Mouse (Mus musculus) duodenum, adult 2 months (tissue): ENCODE data around the gene Smim27. TPM values are rescaled to one million over a fixed set of nuclear protein-coding genes. Genes with fewer than 3 reads are reported as not detected.

Experiments used
- polyA plus RNA-seq: library from polyadenylated mRNA; depleted of rRNA; stranded (reverse); fragments of >200 nt; gene quantifications from 2 replicates; pipeline ENCODE4 v1.2.3, GENCODE M21; 2012; ENCODE audit warnings: low replicate concordance; rRNA removed

Smim27 gene
- 10.6 and 15.7 TPM in 2 replicates for polyA plus RNA-seq

GRCm38 (mm10) chr4:40269430-40270032 is at the start of gene Smim27, which contains the start of gene Topors:
TSS of gene Smim27 (plus strand) at chr4:40269579.
TSS of gene Topors (minus strand) at chr4:40269850.

GRCm38 (mm10) chr4:40239409-40240271 is 29.7 kb upstream of the Smim27 start, which contains the start of gene Ddx58:
TSS of gene Ddx58 (minus strand) at chr4:40239828.

GRCm38 (mm10) chr4:40279276-40279900 is 10.0 kb downstream of the Smim27 start, which contains the start of gene Ndufb6:
TSS of gene Ndufb6 (minus strand) at chr4:40279421.

Other genes starting within 250 kb of the Smim27 start
- gene Aco1, start 126.5 kb upstream of the Smim27 start, polyA plus RNA-seq, result 35.2 and 57.0 TPM in 2 replicates
- 6.9 and 12.8 TPM in 2 replicates for gene Ddx58, start 29.8 kb upstream of the Smim27 start, polyA plus RNA-seq
- gene Topors, start 271 bp downstream of the Smim27 start, polyA plus RNA-seq, result 1.6 and 1.9 TPM in 2 replicates
- gene Ndufb6, start 9.8 kb downstream of the Smim27 start, polyA plus RNA-seq, result 44.0 and 62.1 TPM in 2 replicates
- 0.05 and 0.17 TPM in 2 replicates for gene Tmem215, start 202.6 kb downstream of the Smim27 start, polyA plus RNA-seq